Mouse (Mus musculus) gastrocnemius, postnatal 25 days (tissue): ENCODE data around the gene Fam71b. TPM values are rescaled to one million over a fixed set of nuclear protein-coding genes. Genes with fewer than 3 reads are reported as not detected.

ENCODE experiments used
- DNase-seq: peaks from one replicate; pipeline ENCODE4 v3.0.0; 2022
- total RNA-seq, 2 experiments: library from RNA; stranded (reverse); gene quantifications; 1 replicate in 1 of 2; 2 replicates in 1 of 2; pipeline ENCODE4 v1.2.3; 2021

The Fam71b gene
- total RNA-seq, 2 experiments from 2014 or later = not detected

DNA sequence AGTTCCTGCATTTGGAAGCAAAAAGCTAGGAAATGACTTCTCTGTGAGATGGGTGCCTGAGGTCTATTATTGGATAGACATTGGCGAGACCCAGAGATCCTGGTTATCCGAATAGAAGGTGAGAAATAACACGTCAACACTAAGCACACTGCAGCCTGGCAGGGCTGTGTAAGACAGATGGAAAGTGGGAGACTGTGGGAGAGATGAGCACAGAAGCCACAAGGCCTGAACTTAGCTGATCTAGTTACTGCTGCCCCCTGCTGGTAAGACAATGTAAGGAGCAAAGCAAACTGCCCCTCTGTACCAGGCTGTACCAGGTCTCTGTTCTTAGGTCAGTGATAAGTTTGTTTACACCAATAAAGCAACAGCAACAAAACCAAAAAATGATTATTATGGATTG is 34.8 kb downstream of the Fam71b start:
- DNase-seq = peak; percentile 38

DNA sequence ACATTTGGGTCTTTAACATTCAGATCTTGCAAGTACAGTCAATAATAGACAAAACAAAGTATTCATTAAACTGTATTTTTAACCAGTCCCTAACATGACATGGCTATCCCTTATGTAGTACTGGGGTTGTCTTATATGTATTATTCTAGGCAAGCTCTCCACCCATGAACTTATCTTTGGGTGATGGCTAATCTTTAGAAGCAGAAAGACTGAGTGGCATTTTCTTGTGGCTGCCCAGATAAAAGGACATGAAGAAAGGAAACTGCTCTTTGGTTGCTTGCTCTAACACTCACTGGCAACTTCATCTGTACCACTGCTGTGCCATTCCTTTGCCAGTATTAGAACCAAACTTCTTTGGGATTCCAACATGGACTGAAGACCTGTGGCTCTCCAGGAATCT is 39.0 kb downstream of the Fam71b start:
- DNase-seq = no peak

DNA sequence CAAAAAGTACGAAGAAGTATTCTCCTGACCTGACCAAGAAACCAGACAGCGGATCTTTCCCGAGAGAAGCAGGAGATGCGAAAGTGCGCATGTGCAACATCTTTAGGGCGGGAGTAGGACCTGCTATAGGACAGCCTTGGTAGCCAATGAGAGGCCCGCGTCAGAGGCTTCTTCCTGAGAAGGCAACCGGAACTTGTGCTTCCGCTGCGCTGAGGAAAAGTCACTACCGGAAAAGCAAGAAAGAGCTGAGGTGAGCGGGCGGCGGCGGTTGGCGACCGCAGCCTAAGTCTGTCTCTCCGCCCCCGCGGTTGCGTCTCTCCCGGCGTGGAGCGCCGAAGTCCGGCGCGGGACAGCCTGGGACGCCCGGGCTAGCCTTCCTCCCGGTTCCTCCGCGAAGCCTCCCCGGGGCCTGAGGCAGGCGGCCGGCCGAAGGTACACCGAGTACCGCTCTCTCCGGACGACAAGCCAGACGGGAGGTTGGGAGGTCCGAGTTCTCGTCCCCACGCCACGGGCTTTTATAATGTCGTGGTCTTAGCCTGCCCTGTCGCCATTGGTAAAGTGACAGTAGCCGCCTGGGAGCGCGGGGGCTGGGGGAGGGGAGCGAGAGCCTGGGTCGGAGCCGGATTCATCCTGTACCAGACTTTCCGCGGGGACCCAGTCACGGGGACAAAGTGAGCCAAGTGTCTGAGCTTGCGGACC is 40.5 kb downstream of the Fam71b start, which contains the start of gene Med7:
Med7 (plus strand) TSS at position 166 of the 699 bp plus-strand sequence.
- DNase-seq = peak; percentile 92

DNA sequence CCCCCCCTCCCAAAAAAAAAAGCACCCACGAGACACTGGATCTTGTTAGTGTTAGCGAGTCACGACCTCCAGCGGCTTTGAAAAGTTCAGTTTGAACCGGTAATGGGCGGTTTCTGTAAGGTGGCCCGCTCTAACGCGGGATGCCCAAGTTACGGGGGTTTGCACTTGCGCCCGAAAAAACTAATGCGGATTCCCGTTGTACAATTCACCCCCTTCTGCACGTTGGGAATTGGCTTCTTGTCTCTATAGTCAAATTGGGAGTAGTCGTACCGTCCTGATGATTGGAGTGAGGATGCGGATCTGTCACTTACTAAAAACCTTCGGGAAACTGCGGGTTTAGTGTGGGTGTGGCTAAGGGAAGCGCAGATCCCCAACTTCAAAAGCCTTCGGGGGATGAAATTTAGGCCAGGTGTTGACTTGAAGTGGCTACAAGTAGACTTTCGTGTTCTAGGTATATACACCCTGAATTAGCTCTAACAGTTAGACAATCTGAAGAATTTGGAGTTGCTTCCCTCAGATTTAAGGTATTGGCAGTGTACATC is 41.2 kb downstream of the Fam71b start:
- no peak for DNase-seq

DNA sequence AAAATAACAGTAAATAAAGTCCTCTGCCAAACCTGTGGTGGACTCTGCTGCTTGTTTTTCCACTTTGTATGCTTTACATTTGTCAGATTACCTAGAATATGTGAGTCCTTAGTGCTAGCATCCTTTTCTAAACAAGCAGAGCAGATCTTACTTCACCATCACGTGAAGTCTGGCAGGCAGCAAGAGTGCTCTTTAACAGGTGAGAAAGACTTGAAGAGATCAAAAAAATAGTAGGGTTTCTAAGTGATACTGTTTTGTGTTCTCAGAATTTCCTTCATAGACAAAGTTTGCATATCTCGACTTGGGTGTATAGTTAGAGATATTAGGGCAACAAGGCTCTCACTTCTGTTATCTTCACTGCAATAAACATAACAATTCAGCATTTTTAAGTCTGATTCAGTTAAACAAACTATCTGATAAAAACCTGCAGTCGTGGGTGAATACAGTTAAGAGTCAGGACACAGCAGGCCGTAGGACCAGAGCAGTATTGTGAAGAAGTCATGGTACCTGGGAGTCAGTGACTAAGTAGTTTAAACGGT is 42.7 kb downstream of the Fam71b start:
- no peak for DNase-seq

DNA sequence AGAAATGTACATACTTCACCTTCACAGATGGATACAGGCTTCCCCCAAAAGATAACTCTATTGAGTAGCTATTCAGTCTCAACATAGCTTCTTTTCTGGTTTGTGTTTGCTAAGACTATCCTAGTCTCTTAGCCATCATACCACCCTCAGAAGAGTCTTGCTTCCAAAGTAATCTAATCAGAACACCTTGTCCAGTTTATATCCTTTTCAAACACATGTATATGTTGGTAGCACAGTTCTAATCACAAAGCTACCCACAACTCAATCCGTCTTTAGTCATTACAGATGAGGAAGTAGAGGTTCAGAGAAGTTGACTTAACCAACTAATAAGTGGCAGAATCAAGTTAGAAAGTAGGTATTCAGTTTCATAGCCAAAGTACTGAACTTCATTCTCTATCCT is 45.4 kb downstream of the Fam71b start:
- DNase-seq = no peak

DNA sequence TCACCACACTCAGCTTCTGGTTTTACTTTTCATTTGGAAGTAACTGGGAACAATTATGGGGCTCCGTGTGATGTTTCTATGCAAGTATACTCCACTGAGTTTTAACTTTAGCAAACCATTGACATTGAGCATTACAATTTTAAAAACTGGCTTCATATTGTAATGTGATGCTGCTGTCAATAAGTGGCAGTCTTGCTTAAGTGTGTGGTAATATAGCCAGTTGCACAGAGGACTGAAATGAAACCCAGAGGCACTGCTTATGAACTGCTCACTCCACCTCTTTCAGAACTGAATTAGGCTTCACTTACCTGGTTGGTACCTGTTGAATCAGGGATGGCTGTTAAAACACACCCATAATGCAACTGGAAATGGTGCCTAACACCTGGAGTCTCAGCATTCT is 46.8 kb downstream of the Fam71b start:
- DNase-seq = no peak

DNA sequence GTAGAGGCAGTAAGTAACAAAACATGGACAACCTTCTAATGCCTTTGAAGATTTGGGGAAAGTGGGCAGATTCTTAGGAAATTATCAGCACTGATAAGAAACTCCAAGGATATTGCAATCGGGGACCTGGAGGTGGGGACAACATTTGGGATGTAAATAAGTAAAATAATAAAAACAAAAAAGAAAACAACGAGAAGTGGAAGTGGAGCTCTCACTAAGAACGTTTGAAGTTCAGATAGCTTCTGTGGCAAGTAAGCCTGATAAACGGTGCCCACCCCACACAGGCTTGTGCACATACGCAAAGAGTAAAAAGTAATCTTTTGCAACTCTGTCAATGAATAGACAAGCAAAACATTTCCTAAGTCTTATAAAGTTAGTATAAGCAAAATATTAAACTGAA is 47.6 kb downstream of the Fam71b start:
- no peak for DNase-seq

DNA sequence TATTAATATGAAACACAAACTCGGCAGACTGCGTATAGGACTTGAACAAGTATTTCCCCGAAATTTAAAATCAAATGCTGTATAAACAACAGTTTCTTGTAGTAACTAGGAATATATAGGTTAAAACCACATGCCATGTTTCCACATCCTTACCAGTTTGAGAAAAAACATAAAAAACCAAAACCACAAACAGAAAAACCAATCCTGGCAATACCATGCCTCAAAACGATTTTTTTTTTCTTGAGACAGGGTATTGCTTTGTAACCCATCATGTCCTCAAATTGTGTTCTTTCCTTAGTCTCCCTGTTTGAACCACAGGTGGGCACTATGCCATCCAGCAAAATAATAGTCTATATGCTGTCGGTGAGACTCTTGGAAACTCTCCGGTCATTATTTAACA is 49.8 kb downstream of the Fam71b start:
- no peak for DNase-seq

DNA sequence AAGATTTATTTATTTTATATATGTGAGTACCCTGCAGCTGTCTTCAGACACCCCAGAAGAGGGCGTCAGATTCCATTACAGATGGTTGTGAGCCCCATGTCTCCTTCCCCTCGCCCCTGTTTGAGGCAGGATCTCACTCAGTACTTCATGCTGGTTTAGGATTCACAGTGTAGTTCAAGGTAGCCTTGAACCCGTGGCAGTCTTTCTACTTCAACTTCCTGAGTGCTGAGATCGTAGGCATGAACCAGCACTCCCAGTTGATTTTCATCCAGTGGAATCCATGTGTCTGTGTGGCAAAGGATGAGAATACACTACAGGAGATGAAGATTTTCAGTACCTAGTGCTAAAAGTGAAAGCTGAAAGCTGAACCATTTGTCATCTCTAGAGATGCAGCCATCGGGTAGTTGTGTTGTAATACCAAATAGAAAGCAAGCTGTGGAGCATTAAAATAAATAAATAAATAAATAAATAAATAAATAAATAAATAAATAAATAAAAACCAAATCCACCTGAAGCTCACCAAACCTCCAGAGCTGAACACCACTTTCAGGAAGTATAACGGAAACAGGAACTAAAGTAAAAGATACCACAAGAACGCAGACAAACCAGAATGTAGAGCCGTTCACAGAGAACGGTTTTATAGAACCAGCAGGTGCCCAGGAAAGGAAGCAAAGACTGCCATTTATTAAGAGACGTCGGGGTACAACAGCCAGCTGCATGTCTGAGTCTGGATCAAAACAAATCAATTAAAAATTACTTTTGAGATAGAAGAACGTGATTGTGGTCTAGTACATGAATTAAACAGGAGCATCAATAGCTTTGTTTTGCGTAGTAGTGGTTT is 51.5 kb downstream of the Fam71b start:
- DNase-seq = no peak

DNA sequence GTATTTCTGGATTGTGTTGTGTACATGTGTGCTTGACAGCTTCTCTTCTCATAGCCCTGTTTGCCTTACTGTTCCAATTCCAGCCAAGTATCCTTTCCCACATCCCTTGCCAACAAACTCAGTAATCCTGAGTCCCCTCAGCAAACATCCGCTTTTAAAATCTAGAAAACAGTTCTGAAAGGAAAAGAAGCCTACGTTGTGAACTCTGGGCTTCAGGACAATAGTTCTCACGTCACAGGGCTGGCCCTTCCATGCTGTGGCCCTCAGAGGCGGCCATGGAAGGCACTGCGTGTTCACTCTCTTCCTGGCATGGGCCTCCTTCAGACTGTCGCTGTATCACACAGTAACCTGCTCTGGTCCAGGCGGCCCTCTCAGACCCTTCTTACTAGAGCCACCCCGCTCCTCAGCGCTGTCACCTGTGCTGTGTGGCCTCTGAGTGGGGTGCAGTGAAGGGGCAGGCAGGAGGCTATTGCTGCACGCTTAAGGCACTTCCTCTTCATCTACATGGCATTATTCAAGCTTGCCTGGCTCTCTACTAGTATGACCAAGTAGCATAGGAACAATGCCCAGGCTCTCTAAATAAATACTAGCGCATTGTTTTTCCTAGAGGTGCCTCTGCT is 53.2 kb downstream of the Fam71b start:
- DNase-seq = no peak

DNA sequence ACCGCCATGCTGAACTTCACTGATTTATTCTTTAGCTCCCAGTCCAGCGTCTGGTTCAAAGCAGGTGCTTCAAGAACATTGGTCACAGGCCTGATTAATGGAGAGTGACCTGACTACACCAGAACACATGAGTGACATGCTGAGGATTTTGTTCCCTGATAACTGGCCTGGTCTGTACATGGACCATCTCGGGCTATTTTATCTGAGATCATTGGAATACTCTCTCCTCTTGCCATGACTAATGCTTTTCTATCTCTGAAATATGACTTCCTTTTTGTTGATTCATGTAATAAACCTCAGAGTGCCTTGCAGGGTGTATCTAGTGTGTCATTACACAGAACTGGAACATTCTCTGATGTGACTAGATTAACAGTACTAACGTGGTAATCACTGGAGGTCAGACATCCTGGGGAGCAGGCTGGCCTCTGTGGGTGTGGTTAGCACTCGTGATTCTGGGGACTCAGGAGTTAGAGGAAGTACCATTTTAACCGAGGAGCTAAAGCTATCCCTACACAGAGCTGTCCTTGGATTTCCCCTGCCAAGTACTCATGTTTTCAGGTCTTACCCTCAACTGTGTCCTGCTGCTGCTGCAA is 58.2 kb downstream of the Fam71b start, which contains the start of gene Havcr2:
Havcr2 (plus strand) TSS at position 483 of the 593 bp plus-strand sequence.
- no peak for DNase-seq

Other genes with a start within 250 kb of the Fam71b start
- not detected for gene Nipal4, start 230.1 kb upstream of the Fam71b start, total RNA-seq
- not detected for gene Fndc9, start 161.0 kb upstream of the Fam71b start, total RNA-seq
- under 1 TPM; 0.54 to 0.90 TPM for gene Cyfip2, start 83.7 kb upstream of the Fam71b start, total RNA-seq
- under 1 TPM in 1 of 2 experiments, not detected in 1; 0.08 TPM for gene Itk, start 7.0 kb upstream of the Fam71b start, total RNA-seq
- 10 to 100 TPM; 13.6 to 16.1 TPM for gene Med7, start 40.4 kb downstream of the Fam71b start, total RNA-seq
- not detected for gene Havcr2, start 58.4 kb downstream of the Fam71b start, total RNA-seq
- not detected for gene Gm12169, start 127.7 kb downstream of the Fam71b start, total RNA-seq
- not detected for gene BC053393, start 175.0 kb downstream of the Fam71b start, total RNA-seq
- gene Dppa1, start 232.7 kb downstream of the Fam71b start, total RNA-seq = not detected